Mouse (Mus musculus) heart, adult 2 months (tissue): ENCODE data around the gene Xcr1. TPM values are rescaled to one million over a fixed set of nuclear protein-coding genes. Genes with fewer than 3 reads are reported as not detected.

ENCODE experiments used
- DNase-seq, 2 experiments: peaks; one replicate each; pipeline ENCODE4 v3.0.0; 2021
- H3K27ac ChIP-seq: fragments of 200-600 bp; 2 replicates; pipeline ENCODE4 v1.8.1; 2022
- H3K27me3 ChIP-seq: fragments of 200-500 bp; 2 replicates; pipeline ENCODE4 v1.6.1; 2012; ENCODE audit warnings: mild to moderate bottlenecking, low read length, inconsistent platforms, mixed read lengths; ENCODE audit not compliant: control insufficient read depth, insufficient read depth
- H3K36me3 ChIP-seq: fragments of 200-500 bp; 2 replicates; pipeline ENCODE4 v1.6.1; 2012; ENCODE audit warnings: low read length, inconsistent platforms; ENCODE audit not compliant: control insufficient read depth, insufficient read depth
- H3K4me1 ChIP-seq: fragments of 200-500 bp; 2 replicates; pipeline ENCODE4 v1.6.1; 2011; ENCODE audit warnings: low read length; ENCODE audit not compliant: control insufficient read depth, insufficient read depth
- H3K4me3 ChIP-seq: fragments of 200-600 bp; 2 replicates; pipeline ENCODE4 v1.8.1; 2022
- H3K79me2 ChIP-seq: fragments of 200-500 bp; replicated peaks from 2 replicates; pipeline ENCODE4 v1.6.1; 2012; ENCODE audit warnings: mild to moderate bottlenecking, inconsistent platforms, low read length, moderate library complexity, mixed read lengths; ENCODE audit not compliant: control insufficient read depth, insufficient read depth
- H3K9ac ChIP-seq: fragments of 200-500 bp; 2 replicates; pipeline ENCODE4 v1.6.1; 2012; ENCODE audit warnings: low read depth, mild to moderate bottlenecking, control low read depth, inconsistent platforms, low read length, mixed read lengths
- CTCF ChIP-seq: fragments of 200-600 bp; IDR thresholded peaks from 2 replicates; pipeline ENCODE4 v1.8.1; 2022; ENCODE audit warnings: antibody characterized with exemption, mild to moderate bottlenecking, moderate library complexity
- EP300 ChIP-seq: fragments of 200-500 bp; IDR thresholded peaks from 2 replicates; pipeline ENCODE4 v1.6.1; 2011; ENCODE audit warnings: low read depth, low read length, control low read depth; ENCODE audit not compliant: insufficient read depth
- POLR2A ChIP-seq: fragments of 200-500 bp; IDR thresholded peaks from 2 replicates; pipeline ENCODE4 v1.6.1; 2011; ENCODE audit warnings: mild to moderate bottlenecking, low read depth, low read length, control low read depth; ENCODE audit not compliant: insufficient read depth
- WGBS: fragments of 180-500 bp; shearing (Covaris S2); methylation state at CpG from one replicate; pipeline ENCODE4 v1.1.7; 2018; 5-methylcytosine and 5-hydroxymethylcytosine counted together
- intact Hi-C: fragments of 180-260 bp; cut with DNase I; formaldehyde crosslinking; loops from one replicate; pipeline ENCODE4 v1.15.1; 2025
- polyA plus RNA-seq: library from polyadenylated mRNA; depleted of rRNA; stranded (reverse); fragments of >200 nt; gene quantifications from 2 replicates; pipeline ENCODE4 v1.2.3, GENCODE M21; 2012
- total RNA-seq, 2 experiments: library from RNA; stranded (reverse); gene quantifications; 2 replicates each; pipeline ENCODE4 v1.2.3; 2021

Xcr1 gene
- total and polyA plus RNA-seq, 3 experiments: 0.14 TPM; not detected in 2

DNA sequence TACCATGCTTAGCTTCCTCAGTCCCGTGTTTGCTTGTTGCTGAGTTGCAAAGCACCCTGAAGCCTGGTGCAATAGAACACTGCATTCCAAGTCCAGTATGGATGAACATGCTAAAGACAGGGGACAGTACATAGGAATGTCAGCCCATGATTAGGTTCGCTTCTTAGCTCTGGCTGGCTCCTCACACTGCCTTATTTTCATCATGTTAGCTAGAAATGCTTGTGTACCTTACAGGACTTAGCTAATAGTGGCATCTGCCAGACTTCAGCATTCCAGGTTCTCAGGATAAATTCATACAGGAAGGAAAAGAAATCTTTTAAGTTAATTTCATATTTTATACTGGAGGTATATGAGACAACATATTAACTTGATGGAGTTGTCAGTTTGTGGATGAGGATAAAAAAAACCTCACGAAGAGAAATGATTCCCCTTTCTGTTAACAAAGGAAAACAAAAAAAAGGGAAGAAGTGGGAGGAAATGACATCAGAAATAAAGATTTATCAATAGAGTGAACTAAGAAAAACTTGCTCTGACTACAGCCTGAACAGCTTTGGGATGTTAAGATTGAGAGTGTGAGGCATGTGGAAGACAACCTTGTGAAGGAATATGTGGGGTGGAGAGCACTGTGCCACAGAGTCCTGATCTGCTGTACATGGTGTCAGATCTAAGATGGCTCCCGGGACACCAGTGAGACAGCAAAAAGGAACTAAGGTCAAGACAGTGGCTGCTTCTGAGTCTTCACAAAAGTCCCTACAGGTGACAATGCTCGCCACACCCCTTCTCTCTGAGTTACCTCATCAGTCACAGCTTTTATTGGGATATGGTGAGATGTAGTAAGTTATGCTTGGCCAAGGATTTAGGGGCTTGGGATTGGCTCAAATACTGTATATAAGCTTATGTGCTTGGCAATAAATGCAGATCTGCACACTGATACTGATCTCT lies 9.1 kb downstream of the Xcr1 start:
- Histone ChIP-seq H3K9ac (peak overlapping the region; percentile 27; the same call in 1 of the 2 replicates), H3K27me3 (no peaks in the 10 kb centered on the region), H3K79me2 (no peaks in the 10 kb centered on the region; the same call in 1 of the 2 replicates), H3K27ac (peak overlapping the region; percentile 57), H3K4me1 (peaks cover 4% of the 10 kb centered on the region), H3K4me3 (peak overlapping the region; percentile 59), H3K36me3 (peaks cover 10% of the 10 kb centered on the region)
- WGBS: 57% methylated on average over 5 of the region's 5 CpGs
- intact Hi-C loops: no loop called here
- DNase-seq: peak in 1 of 2 experiments; percentile 20
- TF ChIP-seq CTCF (no peak), POLR2A (no peak), EP300 (no peak)

DNA sequence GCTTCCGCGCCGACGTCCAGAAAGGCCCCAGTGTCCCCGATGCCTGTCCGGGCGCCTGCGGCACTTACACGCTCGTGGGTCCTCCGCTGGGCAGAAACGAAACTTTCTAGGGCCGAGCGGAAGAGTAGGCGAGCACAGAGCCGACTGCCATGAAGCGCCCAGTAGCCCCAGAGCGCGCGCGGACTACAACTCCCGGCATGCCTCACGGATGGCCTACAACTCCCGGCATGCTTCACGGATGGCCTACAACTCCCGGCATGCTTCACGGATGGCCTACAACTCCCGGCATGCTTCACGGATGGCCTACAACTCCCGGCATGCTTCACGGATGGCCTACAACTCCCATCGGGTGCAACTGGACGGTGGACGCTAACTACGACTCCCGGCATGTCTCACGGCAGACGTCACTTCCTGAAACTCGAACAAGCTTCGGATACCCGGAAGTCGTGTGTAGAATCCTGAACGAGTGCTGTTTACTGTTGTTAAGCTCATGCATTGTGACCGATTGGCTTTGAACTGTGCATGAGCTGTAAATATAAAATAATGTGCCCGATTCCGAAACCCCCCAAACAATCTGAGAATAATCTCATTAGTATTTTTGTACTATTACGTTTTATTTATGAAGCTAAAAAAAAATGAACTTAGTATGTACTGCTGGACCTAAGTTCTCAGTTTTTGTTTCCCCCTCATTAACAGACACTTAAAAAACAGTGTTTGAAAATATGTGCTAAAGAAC lies 9.9 kb downstream of the Xcr1 start, which contains the start of gene Fyco1:
Fyco1 (minus strand) TSS at position 187 of the 736 bp plus-strand sequence.
- peaks cover 4% of the 10 kb centered on the region for H3K4me1 ChIP-seq
- peaks cover 10% of the 10 kb centered on the region for H3K36me3 ChIP-seq
- H3K79me2 ChIP-seq: no peaks in the 10 kb centered on the region; the same call in 1 of the 2 replicates
- peak within 1 kb of the TSS; percentile 95 for H3K27ac ChIP-seq
- TF ChIP-seq POLR2A (peak; percentile 90), EP300 (peak; percentile 80), CTCF (no peak)
- no peaks in the 10 kb centered on the region for H3K27me3 ChIP-seq
- peak within 1 kb of the TSS; percentile 85 for H3K9ac ChIP-seq
- under 1% methylated on average over 47 of the region's 47 CpGs for WGBS
- DNase-seq: peak; percentile 92 to 96
- intact Hi-C loops: loop anchor here (2.0 kb wide), 1 partner anchor 135 kb away; the partner anchor contains the start of gene Lztfl1
- H3K4me3 ChIP-seq: peak within 1 kb of the TSS; percentile 83

DNA sequence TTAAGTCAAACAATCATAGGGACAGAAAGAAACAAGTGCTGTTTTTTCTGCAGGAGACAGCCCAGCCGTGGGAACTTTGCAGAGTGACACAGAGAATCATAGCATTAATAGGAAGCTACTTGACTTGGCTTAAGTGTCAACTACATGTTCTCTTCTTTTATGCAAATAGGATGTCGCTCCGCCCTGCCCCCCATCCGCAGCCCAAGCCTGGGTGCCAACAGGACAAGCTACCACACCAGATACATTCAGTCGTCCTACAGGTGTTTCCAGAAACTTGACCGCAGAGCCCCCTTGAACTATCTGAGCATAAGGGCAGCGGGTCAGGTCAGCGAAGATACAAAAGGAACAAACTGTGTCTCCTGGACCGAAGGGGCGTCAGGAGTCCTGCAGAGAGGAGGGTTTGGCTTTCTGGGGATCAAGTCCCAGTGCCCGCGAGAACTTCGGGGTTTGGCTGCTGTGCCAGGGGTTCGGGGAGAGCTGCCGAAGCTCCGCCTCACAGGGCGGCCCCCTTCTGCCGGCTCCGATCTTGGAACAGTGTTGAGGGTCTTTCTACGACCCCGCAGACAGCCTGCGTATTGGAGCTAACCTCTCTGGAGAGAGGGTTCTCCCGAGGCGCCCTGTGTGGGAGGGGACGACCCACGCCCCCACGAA lies 10.6 kb downstream of the Xcr1 start:
- DNase-seq: peak; percentile 69 to 79
- TF ChIP-seq CTCF (no peak), POLR2A (peak; percentile 46; the same call in 1 of the 2 replicates), EP300 (no peak)
- intact Hi-C loops: loop anchor here (2.0 kb wide), 1 partner anchor 134 kb away; the partner anchor contains the start of gene Lztfl1
- WGBS: under 1% methylated on average over 27 of the region's 27 CpGs
- H3K9ac ChIP-seq: peak overlapping the region; percentile 85
- H3K4me1 ChIP-seq: peaks cover 4% of the 10 kb centered on the region
- H3K36me3 ChIP-seq: peaks cover 15% of the 10 kb centered on the region
- H3K27me3 ChIP-seq: no peaks in the 10 kb centered on the region
- H3K79me2 ChIP-seq: no peaks in the 10 kb centered on the region; the same call in 1 of the 2 replicates
- peak overlapping the region; percentile 83 for H3K4me3 ChIP-seq
- H3K27ac ChIP-seq: peak overlapping the region; percentile 95

DNA sequence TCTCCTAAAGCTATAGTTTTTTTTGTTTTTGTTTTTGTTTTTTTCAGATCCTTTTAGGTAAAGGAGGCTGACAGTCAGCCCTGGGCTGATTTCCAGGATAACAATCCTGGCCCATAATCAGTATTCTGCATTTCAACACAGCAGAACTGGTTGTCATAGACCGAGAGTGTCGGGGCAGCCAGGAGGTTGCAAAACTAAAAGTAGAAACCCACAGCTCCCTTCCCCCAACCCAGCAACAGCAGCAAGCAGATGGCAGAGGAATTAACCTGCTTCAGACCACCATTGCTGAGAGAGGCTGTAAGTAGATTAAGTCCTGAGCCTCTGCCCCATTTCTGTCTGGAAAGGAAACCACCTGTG lies 11.1 kb downstream of the Xcr1 start:
- intact Hi-C loops: loop anchor here (2.0 kb wide), 1 partner anchor 134 kb away; the partner anchor contains the start of gene Lztfl1
- 1% methylated on average over 2 of the region's 2 CpGs for WGBS
- H3K36me3 ChIP-seq: peaks cover 19% of the 10 kb centered on the region
- H3K27ac ChIP-seq: peak overlapping the region; percentile 95
- peak; percentile 52 to 61 for DNase-seq
- peaks cover 4% of the 10 kb centered on the region for H3K4me1 ChIP-seq
- H3K27me3 ChIP-seq: no peaks in the 10 kb centered on the region
- H3K4me3 ChIP-seq: peak overlapping the region; percentile 83
- peak overlapping the region; percentile 85 for H3K9ac ChIP-seq
- H3K79me2 ChIP-seq: no peaks in the 10 kb centered on the region; the same call in 1 of the 2 replicates
- TF ChIP-seq EP300 (0 out of 2 replicates have a peak, but pooled peaks have one; percentile 39), CTCF (no peak), POLR2A (peak; percentile 34; the same call in 1 of the 2 replicates)

DNA sequence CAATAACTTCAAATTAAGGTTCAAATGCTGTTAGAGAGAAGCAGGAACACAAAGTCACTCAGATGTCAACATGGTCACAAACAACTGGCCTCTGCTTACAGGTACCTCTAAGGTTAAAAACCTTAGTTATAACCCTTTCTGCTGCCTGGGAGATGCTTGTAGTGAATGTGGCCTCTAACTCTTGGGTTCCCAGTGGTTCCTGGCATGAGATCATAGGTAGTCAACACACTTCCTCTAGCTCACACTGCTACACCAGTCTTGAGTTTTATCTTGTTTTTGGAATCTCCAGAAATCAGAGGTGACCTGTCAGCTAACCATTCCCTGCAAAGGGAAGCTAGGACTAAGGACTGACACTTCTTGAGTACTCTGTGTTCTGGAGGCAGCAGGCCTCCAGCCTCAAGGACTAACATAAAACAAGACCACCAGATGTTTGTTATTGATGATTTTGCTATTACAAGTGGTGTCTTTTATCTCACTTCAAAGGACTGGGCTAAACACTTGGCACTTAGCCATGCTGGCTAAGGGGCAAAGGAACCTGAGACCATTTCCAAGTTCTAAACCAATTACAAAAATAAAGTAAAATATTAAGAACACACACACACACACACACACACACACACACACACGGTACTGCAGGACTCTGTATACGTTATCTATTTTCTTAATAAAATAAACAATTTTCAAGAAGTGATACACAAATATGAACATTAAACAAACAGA lies 11.7 kb downstream of the Xcr1 start:
- intact Hi-C loops: loop anchor here (2.0 kb wide), 1 partner anchor 133 kb away; the partner anchor contains the start of gene Lztfl1

More for the DNA sequence above, 11.7 kb downstream of the Xcr1 start:
- H3K27me3 ChIP-seq: no peaks in the 10 kb centered on the region
- no peaks in the 10 kb centered on the region; the same call in 1 of the 2 replicates for H3K79me2 ChIP-seq
- peak overlapping the region; percentile 95 for H3K27ac ChIP-seq
- peaks cover 4% of the 10 kb centered on the region for H3K4me1 ChIP-seq
- 0 out of 2 replicates have a peak overlapping the region, but pooled peaks have one; percentile 3 for H3K9ac ChIP-seq
- TF ChIP-seq CTCF (no peak), POLR2A (no peak), EP300 (no peak)
- peak in 1 of 2 experiments; percentile 10 for DNase-seq
- H3K4me3 ChIP-seq: peak overlapping the region; percentile 83
- WGBS: 43% methylated on average over 2 of the region's 2 CpGs
- peaks cover 22% of the 10 kb centered on the region for H3K36me3 ChIP-seq
